Mouse (Mus musculus) spleen, adult 18-20 months (tissue): Measurements from ENCODE around the gene Adra2c.

Source experiments
- DNase-seq, 2 experiments: peaks; one replicate each; pipeline ENCODE4 v3.0.0; 2022; ENCODE audit warnings: mixed read lengths in 2 of 2

The Adra2c gene

GRCm38 (mm10) chr5:35313231-35313821 is 35.2 kb downstream of the Adra2c start:
- no peak for DNase-seq

GRCm38 (mm10) chr5:35313826-35314586 is 35.9 kb downstream of the Adra2c start:
- peak in 1 of 2 experiments; percentile 7 for DNase-seq

DNA sequence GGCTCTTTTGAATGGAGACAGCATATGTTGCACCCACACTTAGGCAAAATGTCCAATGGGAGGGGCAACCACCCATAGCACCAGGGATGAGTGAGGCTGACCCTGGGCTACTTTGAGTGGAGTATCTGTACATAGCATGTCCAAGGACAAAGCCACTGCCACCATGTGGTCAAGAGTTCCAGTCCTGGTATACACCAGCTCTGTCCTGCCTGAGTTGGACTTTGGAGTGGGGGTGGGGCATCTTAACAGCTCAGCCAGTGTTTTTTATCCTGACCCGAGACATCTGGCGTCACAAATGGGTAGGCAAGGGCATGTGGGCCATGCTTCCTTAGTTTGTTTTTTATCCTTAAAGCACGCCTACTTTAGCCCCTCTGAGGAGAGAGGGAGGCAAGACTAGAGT is 36.5 kb downstream of the Adra2c start:
- no peak for DNase-seq

GRCm38 (mm10) chr5:35315204-35315603 is 37.1 kb downstream of the Adra2c start:
- DNase-seq, result peak in 1 of 2 experiments; percentile 6

GRCm38 (mm10) chr5:35320650-35321049 is 42.5 kb downstream of the Adra2c start:
- DNase-seq, result peak in 1 of 2 experiments; percentile 6

DNA sequence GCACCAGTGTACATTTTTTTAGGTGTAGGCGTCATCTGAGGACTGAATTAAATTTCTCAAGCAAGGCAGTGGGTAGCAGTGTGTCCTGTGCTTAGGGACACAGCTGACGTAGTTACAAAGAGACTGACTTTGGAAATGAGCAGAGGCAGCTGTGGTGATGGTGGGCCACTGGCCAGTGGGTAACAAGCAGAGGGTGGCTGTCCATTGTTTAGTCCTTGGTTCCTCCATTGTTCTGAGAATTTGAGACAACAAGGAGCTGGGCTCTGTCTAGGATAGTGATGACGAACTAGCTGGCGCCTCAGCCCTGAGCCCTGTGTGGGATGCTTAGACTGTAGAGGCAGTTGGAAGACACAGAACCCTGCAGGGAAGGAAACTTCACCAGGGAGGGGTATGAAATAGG is 52.7 kb downstream of the Adra2c start:
- DNase-seq, result no peak
